Mouse (Mus musculus) embryonic facial prominence, embryonic 14.5 days (tissue): ENCODE data around the gene Kprp. TPM values are rescaled to one million over a fixed set of nuclear protein-coding genes. Genes with fewer than 3 reads are reported as not detected.

Source experiments
- ATAC-seq: fragments of 200-750 bp; cut with Nextera tagmentation; 2 replicates; pipeline ENCODE4 v1.8.0; 2017; ENCODE audit warnings: low read depth, moderate number of reproducible peaks, moderate TSS enrichment
- DNase-seq: peaks from one replicate; pipeline ENCODE4 v3.0.0-alpha.2; 2015; ENCODE audit warnings: low spot score
- H3K27ac ChIP-seq: fragments of 300-500 bp; sonication (generic); replicated peaks from 2 replicates; pipeline ENCODE4 v1.5.1; 2014; ENCODE audit warnings: low read depth, mild to moderate bottlenecking, low read length, moderate library complexity
- H3K27me3 ChIP-seq: fragments of 300-500 bp; sonication (generic); replicated peaks from 2 replicates; pipeline ENCODE4 v1.6.1; 2014; ENCODE audit warnings: low read length; ENCODE audit not compliant: control insufficient read depth, insufficient read depth
- H3K36me3 ChIP-seq: fragments of 300-500 bp; sonication (generic); 2 replicates; pipeline ENCODE4 v1.6.1; 2014; ENCODE audit warnings: low read length, mixed read lengths; ENCODE audit not compliant: control insufficient read depth, insufficient read depth
- H3K4me1 ChIP-seq: fragments of 300-500 bp; sonication (generic); 2 replicates; pipeline ENCODE4 v1.6.1; 2014; ENCODE audit warnings: antibody characterized with exemption, low read length; ENCODE audit not compliant: control insufficient read depth, insufficient read depth
- H3K4me2 ChIP-seq: fragments of 300-500 bp; sonication (generic); 2 replicates; pipeline ENCODE4 v1.6.1; 2014; ENCODE audit warnings: low read depth, mild to moderate bottlenecking, low read length, moderate library complexity, mixed read lengths
- H3K4me3 ChIP-seq: fragments of 300-500 bp; sonication (generic); 2 replicates; pipeline ENCODE4 v1.5.1; 2014; ENCODE audit warnings: low read depth, mild to moderate bottlenecking, low read length
- H3K9ac ChIP-seq: fragments of 300-500 bp; sonication (generic); 2 replicates; pipeline ENCODE4 v1.6.1; 2014; ENCODE audit warnings: low read depth, mild to moderate bottlenecking, low read length, moderate library complexity, mixed read lengths
- H3K9me3 ChIP-seq: fragments of 300-500 bp; sonication (generic); 2 replicates; pipeline ENCODE4 v1.6.1; 2016; ENCODE audit warnings: low read length; ENCODE audit not compliant: control insufficient read depth
- WGBS: fragments of 180-500 bp; shearing (Covaris S2); extraction: QIAGEN DNeasy Blood & Tissue Kit; methylation state at CpG from one replicate; pipeline ENCODE4 v1.1.7; 2014; 5-methylcytosine and 5-hydroxymethylcytosine counted together
- polyA plus RNA-seq: library from polyadenylated mRNA; unstranded; fragments of >200 nt; fragmentation: Nextera tagmentation; extraction: Ambion mirVana; gene quantifications from 2 replicates; pipeline ENCODE4 v1.2.1, GENCODE M21; 2014

Kprp gene
- polyA plus RNA-seq, 1 experiment from 2014 or later = 0.47 TPM

DNA sequence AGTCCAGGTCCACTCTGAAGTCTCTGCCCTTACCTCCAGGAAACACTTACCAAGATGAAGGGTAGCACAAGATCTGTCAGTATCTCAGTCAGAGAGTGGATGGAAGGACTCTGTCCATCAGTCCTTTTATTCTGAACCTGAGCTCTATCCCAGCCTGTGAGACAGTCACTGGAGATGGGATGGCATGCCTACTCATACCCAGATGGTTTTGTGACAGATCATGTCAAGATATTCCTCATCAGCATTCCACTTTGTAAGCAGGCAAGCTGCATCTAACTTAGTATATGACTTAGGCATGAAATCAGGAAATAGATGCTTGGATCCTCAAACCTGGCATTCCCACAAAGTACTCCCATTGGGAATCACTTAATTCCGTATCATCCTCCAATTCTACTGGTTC lies 48.2 kb downstream of the Kprp start, which contains the start of gene Lce1i:
Gene Lce1i (minus strand): TSS at position 101 of the 400 bp plus-strand sequence.
- no peak within 1 kb of the TSS for H3K4me3 ChIP-seq
- no peak within 1 kb of the TSS for H3K9ac ChIP-seq
- WGBS = 65% methylated on average over 1 of the region's 1 CpGs
- H3K27ac ChIP-seq = no peak within 1 kb of the TSS
- DNase-seq (no peak), ATAC-seq (no peak)
- no peaks in the 10 kb centered on the region for H3K27me3 ChIP-seq
- no peaks in the 10 kb centered on the region for H3K9me3 ChIP-seq
- no peaks in the 10 kb centered on the region for H3K36me3 ChIP-seq
- no peaks in the 10 kb centered on the region for H3K4me1 ChIP-seq
- no peak within 1 kb of the TSS for H3K4me2 ChIP-seq

Other genes with a start within 250 kb of the Kprp start
- not detected in 2 replicates for gene Smcp, start 238.2 kb downstream of the Kprp start, polyA plus RNA-seq
- gene 2210017I01Rik, start 219.8 kb downstream of the Kprp start, polyA plus RNA-seq = not detected in 2 replicates
- not detected in 2 replicates for gene Lce6a, start 205.6 kb downstream of the Kprp start, polyA plus RNA-seq
- not detected in 2 replicates for gene Lce1a1, start 178.9 kb downstream of the Kprp start, polyA plus RNA-seq
- gene Lce1b, start 170.3 kb downstream of the Kprp start, polyA plus RNA-seq = not detected in 2 replicates
- gene Lce1a2, start 156.9 kb downstream of the Kprp start, polyA plus RNA-seq = 0.42 TPM in 1 of 2 replicates, not detected in the other
- gene Lce1c, start 148.0 kb downstream of the Kprp start, polyA plus RNA-seq = 0.42 TPM in 1 of 2 replicates, not detected in the other
- 0.26 and 0.33 TPM in 2 replicates for gene Lce1d, start 140.0 kb downstream of the Kprp start, polyA plus RNA-seq
- not detected in 2 replicates for gene Lce1e, start 118.2 kb downstream of the Kprp start, polyA plus RNA-seq
- gene Lce1f, start 106.9 kb downstream of the Kprp start, polyA plus RNA-seq = 0.33 TPM in 1 of 2 replicates, not detected in the other
- not detected in 2 replicates for gene Gm38119, start 88.2 kb downstream of the Kprp start, polyA plus RNA-seq
- 0.25 TPM in 1 of 2 replicates, not detected in the other for gene Lce1g, start 74.9 kb downstream of the Kprp start, polyA plus RNA-seq
- 0.25 TPM in 1 of 2 replicates, not detected in the other for gene Lce1h, start 62.2 kb downstream of the Kprp start, polyA plus RNA-seq
- gene Lce1i, start 48.3 kb downstream of the Kprp start, polyA plus RNA-seq = 0.25 TPM in 1 of 2 replicates, not detected in the other
- not detected in 2 replicates for gene Lce1j, start 36.7 kb downstream of the Kprp start, polyA plus RNA-seq
- gene Lce1k, start 19.4 kb downstream of the Kprp start, polyA plus RNA-seq = not detected in 2 replicates
- not detected in 2 replicates for gene Lce1l, start 24.0 kb upstream of the Kprp start, polyA plus RNA-seq
- gene 2310050C09Rik, start 43.0 kb upstream of the Kprp start, polyA plus RNA-seq = not detected in 2 replicates
- 3.3 and 6.1 TPM in 2 replicates for gene Lce3a, start 99.0 kb upstream of the Kprp start, polyA plus RNA-seq
- 0.43 and 1.1 TPM in 2 replicates for gene Lce3b, start 105.7 kb upstream of the Kprp start, polyA plus RNA-seq
- gene Lce3c, start 117.2 kb upstream of the Kprp start, polyA plus RNA-seq = 0.80 and 3.1 TPM in 2 replicates
- not detected in 2 replicates for gene Lce3d, start 130.1 kb upstream of the Kprp start, polyA plus RNA-seq
- gene Lce3e, start 139.8 kb upstream of the Kprp start, polyA plus RNA-seq = 1.3 and 1.9 TPM in 2 replicates
- 3.2 and 11.5 TPM in 2 replicates for gene Lce3f, start 165.0 kb upstream of the Kprp start, polyA plus RNA-seq
- gene Crct1, start 188.4 kb upstream of the Kprp start, polyA plus RNA-seq = 2.7 and 7.5 TPM in 2 replicates
- not detected in 2 replicates for gene Lce1m, start 191.8 kb upstream of the Kprp start, polyA plus RNA-seq
- gene Gm4858, start 241.6 kb upstream of the Kprp start, polyA plus RNA-seq = not detected in 2 replicates